24 mouse cellular contexts compared by ENCODE assay signal in genomic region chr13:11147268-11147667, GRCm38 (mm10).
DNase-seq lines count a peak whose midpoint lies in the region; ATAC-seq and TF ChIP-seq lines count a peak whose summit lies in the region.
"Had no signal": no experiment of that assay in that cellular context is flagged by ENCODE, and none has a peak within 500 bp of the region (broad histone marks: within the 10 kb centered on the region; RNA-seq: fewer than 3 reads in every experiment).

No protein-coding gene starts in this region.

- no peaks in the 10 kb centered on the region for H3K9me3 ChIP-seq in forebrain, embryonic 15.5 days
- no peaks in the 10 kb centered on the region for H3K9me3 ChIP-seq in forebrain, embryonic 12.5 days
- H3K9me3 ChIP-seq: embryonic facial prominence, embryonic 13.5 days; G1E; heart, embryonic 15.5 days; limb, embryonic 12.5 days; liver, embryonic 13.5 days; neural tube, embryonic 15.5 days had no signal

- H3K4me3 ChIP-seq in forebrain, embryonic 15.5 days: no peak overlapping the region
- H3K4me3 ChIP-seq in forebrain, embryonic 12.5 days (replicated peaks): no peak overlapping the region
- H3K4me3 ChIP-seq: embryonic facial prominence, embryonic 13.5 days; gastrocnemius, adult 2 months; heart, embryonic 15.5 days; limb, embryonic 12.5 days; liver, embryonic 13.5 days; neural tube, embryonic 15.5 days had no signal

- no peaks in the 10 kb centered on the region for H3K36me3 ChIP-seq in forebrain, embryonic 15.5 days
- H3K36me3 ChIP-seq in forebrain, embryonic 12.5 days (replicated peaks): no peaks in the 10 kb centered on the region
- H3K36me3 ChIP-seq: embryonic facial prominence, embryonic 13.5 days; G1E; heart, embryonic 15.5 days; limb, embryonic 12.5 days; liver, embryonic 13.5 days; neural tube, embryonic 15.5 days had no signal

- peak; percentile 63; the same call in 1 of the 2 replicates for ATAC-seq in forebrain, embryonic 15.5 days (replicated peaks)
- ATAC-seq in forebrain, embryonic 12.5 days (ENCODE audit: low FRiP score): no peak
- ATAC-seq: activated CD4-positive, CD25-positive, alpha-beta regulatory T cell, adult 4 months; midbrain, embryonic 16.5 days had no signal

- peak; percentile 9 to 18 for DNase-seq in left cerebral cortex, adult 9 months (ENCODE audit: low spot score in 2 of 2)
- DNase-seq in left cerebral cortex, postnatal 10 days (ENCODE audit: extremely low spot score in 1 of 2, low spot score in 2 of 2): no peak
- DNase-seq in brain, embryonic 14.5 days (ENCODE audit: low read depth): peak; percentile 17
- DNase-seq in layer of hippocampus, adult 9-11 months: peak; percentile 45
- DNase-seq in spleen, postnatal 4 days (ENCODE audit: low spot score in 2 of 2): no peak
- DNase-seq: adrenal gland, postnatal 10 days; cerebellum, adult 11 months; cerebellum, postnatal 14 days; gastrocnemius, adult 2 months; heart, adult 11 months; kidney, adult 11 months; liver, embryonic 13.5 days; lung, embryonic 14.5 days; lung, postnatal 36 days; thymus, postnatal 36 days had no signal

- no peak for TF ChIP-seq CTCF in brain, embryonic 14.5 days (IDR thresholded peaks at IDR 0.05; ENCODE audit: borderline replicate concordance, extremely low read depth, insufficient read depth, insufficient read length)

- no peak for TF ChIP-seq POLR2A in brain, embryonic 14.5 days (IDR thresholded peaks at IDR 0.05; ENCODE audit: borderline replicate concordance, extremely low read depth, insufficient read depth, insufficient read length, poor library complexity, severe bottlenecking)

- intact Hi-C loops in left cerebral cortex, postnatal 10 days (cut with DNase I): no loop called here

- no peaks in the 10 kb centered on the region for H3K4me1 ChIP-seq in forebrain, embryonic 15.5 days
- H3K4me1 ChIP-seq in forebrain, embryonic 12.5 days: no peaks in the 10 kb centered on the region
- H3K4me1 ChIP-seq: embryonic facial prominence, embryonic 13.5 days; heart, embryonic 15.5 days; limb, embryonic 12.5 days; liver, embryonic 13.5 days; neural tube, embryonic 15.5 days had no signal

- no peak overlapping the region for H3K9ac ChIP-seq in forebrain, embryonic 15.5 days (replicated peaks)
- H3K9ac ChIP-seq in forebrain, embryonic 12.5 days: no peak overlapping the region
- H3K9ac ChIP-seq: embryonic facial prominence, embryonic 13.5 days; heart, embryonic 15.5 days; limb, embryonic 12.5 days; liver, embryonic 13.5 days; lung, embryonic 14.5 days; neural tube, embryonic 15.5 days had no signal

- 78% methylated on average over 3 of the region's 3 CpGs for WGBS in forebrain, embryonic 15.5 days
- WGBS in forebrain, embryonic 12.5 days: 72% methylated on average over 3 of the region's 3 CpGs

- H3K27ac ChIP-seq in forebrain, embryonic 15.5 days (replicated peaks): no peak overlapping the region
- H3K27ac ChIP-seq in forebrain, embryonic 12.5 days: no peak overlapping the region
- H3K27ac ChIP-seq: embryonic facial prominence, embryonic 13.5 days; gastrocnemius, adult 2 months; heart, embryonic 15.5 days; limb, embryonic 12.5 days; liver, embryonic 13.5 days; neural tube, embryonic 15.5 days had no signal

- no peaks in the 10 kb centered on the region for H3K27me3 ChIP-seq in forebrain, embryonic 15.5 days
- no peaks in the 10 kb centered on the region for H3K27me3 ChIP-seq in forebrain, embryonic 12.5 days
- H3K27me3 ChIP-seq: embryonic facial prominence, embryonic 13.5 days; heart, embryonic 15.5 days; limb, embryonic 12.5 days; liver, embryonic 13.5 days; neural tube, embryonic 15.5 days had no signal

- H3K4me2 ChIP-seq in forebrain, embryonic 15.5 days (replicated peaks): no peak overlapping the region
- no peak overlapping the region for H3K4me2 ChIP-seq in forebrain, embryonic 12.5 days
- H3K4me2 ChIP-seq: embryonic facial prominence, embryonic 13.5 days; heart, embryonic 15.5 days; limb, embryonic 12.5 days; liver, embryonic 13.5 days; lung, embryonic 14.5 days; neural tube, embryonic 15.5 days had no signal

Comparison
In these comparisons a context has a peak if more than half of its experiments do, and no peak if none do; other contexts are left out.
1. DNase-seq: peak in left cerebral cortex, adult 9 months (2 of 2), brain, embryonic 14.5 days (single experiment) and layer of hippocampus, adult 9-11 months (single experiment); none in left cerebral cortex, postnatal 10 days (0 of 2) and spleen, postnatal 4 days (0 of 2).